Mouse (Mus musculus): ENCODE measurements around the gene Fgf12. TPM values are rescaled to one million over a fixed set of nuclear protein-coding genes. Genes with fewer than 3 reads are reported as not detected.
A peak's percentile ranks its signal among the peaks of the same experiment; 100 is the strongest.

Gene Fgf12
- polyA plus RNA-seq, 1 experiment from 2014 or later, result 12.0 TPM

- Histone ChIP-seq H3K9ac (peak overlapping the region; percentile 78), H3K27ac (peak overlapping the region; percentile 64), H3K4me2 (replicated peaks) (peak overlapping the region; percentile 97), H3K4me1 (peaks cover 10% of the 10 kb centered on the region; the same call in 1 of the 2 replicates), H3K36me3 (no peaks in the 10 kb centered on the region), H3K27me3 (peaks cover 54% of the 10 kb centered on the region), H3K4me3 (peak overlapping the region; percentile 76), H3K9me3 (no peaks in the 10 kb centered on the region)
- peak; percentile 75 for ATAC-seq (ENCODE audit: low FRiP score, low read depth)
- WGBS, result 0% methylated on average over 72 of the region's 82 CpGs
Observed at GRCm38 (mm10) chr16:28446334-28447113, 306.3 kb downstream of the Fgf12 start.

GRCm38 (mm10) chr16:28445800-28446333 lies 307.0 kb downstream of the Fgf12 start:
- peak overlapping the region; percentile 78 for H3K9ac ChIP-seq
- H3K9me3 ChIP-seq, result no peaks in the 10 kb centered on the region
- peaks cover 10% of the 10 kb centered on the region; the same call in 1 of the 2 replicates for H3K4me1 ChIP-seq
- peak overlapping the region; percentile 76 for H3K4me3 ChIP-seq
- 0% methylated on average over 34 of the region's 42 CpGs for WGBS
- H3K27ac ChIP-seq, result peak overlapping the region; percentile 64; the same call in 1 of the 2 replicates
- H3K4me2 ChIP-seq (replicated peaks), result peak overlapping the region; percentile 97
- H3K27me3 ChIP-seq, result peaks cover 54% of the 10 kb centered on the region
- peak; percentile 61 for ATAC-seq (ENCODE audit: low FRiP score, low read depth)
- H3K36me3 ChIP-seq, result no peaks in the 10 kb centered on the region

- no peaks in the 10 kb centered on the region for H3K36me3 ChIP-seq
- peak; percentile 30 for ATAC-seq (ENCODE audit: low FRiP score, low read depth)
- H3K4me2 ChIP-seq (replicated peaks), result peak overlapping the region; percentile 97
- under 1% methylated on average over 51 of the region's 51 CpGs for WGBS
- H3K27me3 ChIP-seq, result peaks cover 54% of the 10 kb centered on the region
- peak overlapping the region; percentile 64; the same call in 1 of the 2 replicates for H3K27ac ChIP-seq
- peak overlapping the region; percentile 78 for H3K9ac ChIP-seq
- no peaks in the 10 kb centered on the region for H3K9me3 ChIP-seq
- peak overlapping the region; percentile 76 for H3K4me3 ChIP-seq
- H3K4me1 ChIP-seq, result peaks cover 10% of the 10 kb centered on the region; the same call in 1 of the 2 replicates
Observed at GRCm38 (mm10) chr16:28444993-28445799, 307.7 kb downstream of the Fgf12 start.

- H3K27ac ChIP-seq, result no peak overlapping the region
- H3K4me3 ChIP-seq, result no peak overlapping the region
- ATAC-seq (ENCODE audit: low FRiP score, low read depth), result peak; percentile 61; the same call in 1 of the 2 replicates
- no peaks in the 10 kb centered on the region for H3K27me3 ChIP-seq
- no peaks in the 10 kb centered on the region for H3K4me1 ChIP-seq
- WGBS, result 82% methylated on average over 1 of the region's 1 CpGs
- H3K4me2 ChIP-seq (replicated peaks), result no peak overlapping the region
- no peaks in the 10 kb centered on the region for H3K36me3 ChIP-seq
- H3K9me3 ChIP-seq, result no peaks in the 10 kb centered on the region
- H3K9ac ChIP-seq, result no peak overlapping the region
Observed at GRCm38 (mm10) chr16:28421617-28422016, 331.3 kb downstream of the Fgf12 start.

- Histone ChIP-seq H3K4me2 (replicated peaks) (no peak overlapping the region), H3K9ac (no peak overlapping the region), H3K27ac (no peak overlapping the region), H3K36me3 (no peaks in the 10 kb centered on the region), H3K4me3 (no peak overlapping the region), H3K27me3 (no peaks in the 10 kb centered on the region), H3K9me3 (no peaks in the 10 kb centered on the region), H3K4me1 (no peaks in the 10 kb centered on the region)
- no peak for ATAC-seq (ENCODE audit: low FRiP score, low read depth)
- WGBS, result 78% methylated on average over 3 of the region's 3 CpGs
Observed at GRCm38 (mm10) chr16:28419693-28420299, 333.1 kb downstream of the Fgf12 start.

GRCm38 (mm10) chr16:28411210-28411817 lies 341.6 kb downstream of the Fgf12 start:
- H3K36me3 ChIP-seq, result no peaks in the 10 kb centered on the region
- no peak overlapping the region for H3K9ac ChIP-seq
- no peak overlapping the region for H3K4me3 ChIP-seq
- WGBS, result 58% methylated on average over 5 of the region's 5 CpGs
- ATAC-seq (ENCODE audit: low FRiP score, low read depth), result no peak
- no peaks in the 10 kb centered on the region for H3K4me1 ChIP-seq
- no peaks in the 10 kb centered on the region for H3K9me3 ChIP-seq
- no peaks in the 10 kb centered on the region for H3K27me3 ChIP-seq
- H3K27ac ChIP-seq, result no peak overlapping the region
- no peak overlapping the region for H3K4me2 ChIP-seq (replicated peaks)

GRCm38 (mm10) chr16:28408294-28408693 lies 344.6 kb downstream of the Fgf12 start:
- Histone ChIP-seq H3K9ac (no peak overlapping the region), H3K9me3 (no peaks in the 10 kb centered on the region), H3K4me3 (no peak overlapping the region), H3K4me1 (no peaks in the 10 kb centered on the region), H3K27me3 (no peaks in the 10 kb centered on the region), H3K4me2 (replicated peaks) (no peak overlapping the region), H3K27ac (no peak overlapping the region), H3K36me3 (no peaks in the 10 kb centered on the region)
- 73% methylated on average over 7 of the region's 7 CpGs for WGBS
- ATAC-seq (ENCODE audit: low FRiP score, low read depth), result no peak

GRCm38 (mm10) chr16:28407892-28408291 lies 345.0 kb downstream of the Fgf12 start:
- no peak overlapping the region for H3K4me2 ChIP-seq (replicated peaks)
- no peaks in the 10 kb centered on the region for H3K27me3 ChIP-seq
- no peak overlapping the region for H3K4me3 ChIP-seq
- no peaks in the 10 kb centered on the region for H3K4me1 ChIP-seq
- H3K9me3 ChIP-seq, result no peaks in the 10 kb centered on the region
- 59% methylated on average over 2 of the region's 2 CpGs for WGBS
- no peak overlapping the region for H3K27ac ChIP-seq
- H3K36me3 ChIP-seq, result no peaks in the 10 kb centered on the region
- ATAC-seq (ENCODE audit: low FRiP score, low read depth), result no peak
- H3K9ac ChIP-seq, result no peak overlapping the region

GRCm38 (mm10) chr16:28404156-28404555 lies 348.7 kb downstream of the Fgf12 start:
- 79% methylated on average over 1 of the region's 1 CpGs for WGBS
- H3K36me3 ChIP-seq, result no peaks in the 10 kb centered on the region
- H3K9me3 ChIP-seq, result no peaks in the 10 kb centered on the region
- H3K27me3 ChIP-seq, result no peaks in the 10 kb centered on the region
- no peaks in the 10 kb centered on the region for H3K4me1 ChIP-seq
- no peak overlapping the region for H3K9ac ChIP-seq
- no peak for ATAC-seq (ENCODE audit: low FRiP score, low read depth)
- H3K4me2 ChIP-seq (replicated peaks), result no peak overlapping the region
- H3K4me3 ChIP-seq, result no peak overlapping the region
- H3K27ac ChIP-seq, result no peak overlapping the region

GRCm38 (mm10) chr16:28402701-28403100 lies 350.2 kb downstream of the Fgf12 start:
- no peaks in the 10 kb centered on the region for H3K27me3 ChIP-seq
- 62% methylated on average over 4 of the region's 4 CpGs for WGBS
- H3K4me3 ChIP-seq, result no peak overlapping the region
- no peaks in the 10 kb centered on the region for H3K36me3 ChIP-seq
- no peak overlapping the region for H3K9ac ChIP-seq
- no peaks in the 10 kb centered on the region for H3K4me1 ChIP-seq
- no peaks in the 10 kb centered on the region for H3K9me3 ChIP-seq
- ATAC-seq (ENCODE audit: low FRiP score, low read depth), result no peak
- no peak overlapping the region for H3K4me2 ChIP-seq (replicated peaks)
- H3K27ac ChIP-seq, result no peak overlapping the region

GRCm38 (mm10) chr16:28391283-28391682 lies 361.6 kb downstream of the Fgf12 start:
- H3K36me3 ChIP-seq, result no peaks in the 10 kb centered on the region
- H3K27me3 ChIP-seq, result no peaks in the 10 kb centered on the region
- no peaks in the 10 kb centered on the region; the same call in 1 of the 2 replicates for H3K9me3 ChIP-seq
- no peak overlapping the region for H3K27ac ChIP-seq
- ATAC-seq (ENCODE audit: low FRiP score, low read depth), result no peak
- no peak overlapping the region for H3K4me3 ChIP-seq
- no peak overlapping the region for H3K9ac ChIP-seq
- H3K4me2 ChIP-seq (replicated peaks), result no peak overlapping the region
- H3K4me1 ChIP-seq, result no peaks in the 10 kb centered on the region
- 84% methylated on average over 5 of the region's 5 CpGs for WGBS
